Mouse (Mus musculus): ENCODE results near the gene Atg7. TPM values are rescaled to one million over a fixed set of nuclear protein-coding genes. Genes with fewer than 3 reads are reported as not detected.
A peak's percentile ranks its signal among the peaks of the same experiment; 100 is the strongest.

Atg7 gene
- total RNA-seq, 2 experiments from 2014 or later: 7.9 to 9.0 TPM

- DNase-seq (ENCODE audit: low spot score): peak; percentile 47
Measured at GRCm38 (mm10) chr6:114814199-114814881, 171.4 kb downstream of the Atg7 start.

DNA sequence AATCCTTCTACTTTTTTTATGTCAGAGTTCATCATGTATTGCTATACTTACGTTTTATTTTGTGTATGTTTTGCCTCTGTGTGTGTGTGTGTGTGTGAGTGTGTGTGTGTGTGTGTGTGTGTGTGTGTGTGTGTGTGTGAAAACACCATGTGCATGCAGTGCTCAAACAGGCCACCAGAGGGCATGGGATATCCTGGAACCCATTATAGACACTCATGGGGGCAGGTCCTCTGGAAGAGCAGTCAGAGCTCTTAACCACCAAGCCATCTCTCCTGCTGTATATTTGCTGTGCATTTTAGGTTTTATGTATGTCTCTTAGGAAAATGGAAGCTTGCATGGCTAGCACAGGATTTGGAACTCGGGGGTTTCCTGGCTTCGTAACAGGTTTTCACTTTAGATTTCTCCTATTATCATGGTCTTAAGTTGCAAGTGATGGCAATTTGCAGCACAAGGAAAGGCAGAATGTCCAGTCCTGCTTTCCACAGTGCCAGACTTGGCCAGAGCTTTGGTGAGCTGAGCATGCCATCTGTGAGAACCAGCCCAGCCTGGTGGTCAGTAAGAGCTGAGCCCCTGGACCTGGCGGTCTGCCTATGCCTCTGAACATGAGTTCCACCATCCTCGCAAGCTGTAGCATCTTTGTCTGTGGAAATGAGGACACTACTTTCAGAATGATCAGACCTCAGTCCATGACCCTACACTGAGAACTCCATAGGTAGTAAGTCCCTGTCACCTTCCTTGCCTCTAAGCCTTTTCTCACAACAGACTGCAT, 172.2 kb downstream of the Atg7 start:
- no peak for DNase-seq (ENCODE audit: low spot score)

GRCm38 (mm10) chr6:114817948-114818347, 175.1 kb downstream of the Atg7 start:
- DNase-seq (ENCODE audit: low spot score): no peak

GRCm38 (mm10) chr6:114818471-114818870, 175.6 kb downstream of the Atg7 start:
- no peak for DNase-seq (ENCODE audit: low spot score)

DNA sequence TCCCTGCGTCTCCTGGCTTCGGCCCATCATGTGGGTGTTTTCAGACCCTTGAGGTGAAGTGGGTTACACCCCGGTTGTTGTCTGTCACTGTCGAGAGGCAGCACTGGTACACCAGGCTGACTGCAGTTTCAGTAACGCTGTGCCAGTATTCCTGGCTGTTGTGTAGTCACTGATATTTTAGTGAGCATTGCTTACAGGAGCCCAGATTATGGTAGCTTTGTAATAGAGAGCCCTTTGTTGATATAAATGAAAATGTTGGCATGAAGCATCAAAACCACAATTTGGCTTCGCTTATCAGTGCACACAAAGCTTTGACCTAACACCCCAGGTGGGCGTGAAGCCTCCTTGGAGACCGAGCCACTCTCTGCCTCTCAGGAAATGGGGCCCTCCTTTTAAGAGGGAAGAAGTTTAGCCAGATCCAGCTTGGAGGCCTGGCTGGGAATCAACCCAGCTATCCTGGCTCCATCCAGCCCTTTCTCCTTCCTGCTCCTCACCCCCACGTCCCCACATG, 177.1 kb downstream of the Atg7 start:
- no peak for DNase-seq (ENCODE audit: low spot score)

DNA sequence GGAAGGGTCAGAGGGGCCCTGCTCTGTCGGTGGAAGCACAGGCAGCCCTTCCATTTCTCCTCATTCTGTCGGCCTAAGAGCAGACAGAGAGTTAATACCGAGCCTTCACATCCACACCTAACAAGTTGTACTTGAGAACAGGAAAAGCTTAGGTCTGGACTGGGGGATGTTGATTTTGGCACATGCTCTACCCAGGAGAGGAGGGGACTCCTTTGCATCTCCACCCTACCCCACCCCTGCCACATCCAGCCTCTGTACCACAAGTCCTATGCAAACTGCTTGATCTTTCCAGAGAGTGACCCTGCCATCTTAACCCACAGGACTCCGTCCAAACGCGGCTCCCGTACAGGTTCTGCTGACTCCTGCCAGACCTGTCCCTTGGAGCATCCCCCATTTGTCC, 178.7 kb downstream of the Atg7 start:
- DNase-seq (ENCODE audit: low spot score): no peak

GRCm38 (mm10) chr6:114826889-114827288, 184.0 kb downstream of the Atg7 start:
- DNase-seq (ENCODE audit: low spot score): no peak

- DNase-seq (ENCODE audit: low spot score): no peak
Measured at GRCm38 (mm10) chr6:114829660-114830438, 187.0 kb downstream of the Atg7 start.

- DNase-seq (ENCODE audit: low spot score): no peak
Measured at GRCm38 (mm10) chr6:114831807-114832206, 188.9 kb downstream of the Atg7 start.

DNA sequence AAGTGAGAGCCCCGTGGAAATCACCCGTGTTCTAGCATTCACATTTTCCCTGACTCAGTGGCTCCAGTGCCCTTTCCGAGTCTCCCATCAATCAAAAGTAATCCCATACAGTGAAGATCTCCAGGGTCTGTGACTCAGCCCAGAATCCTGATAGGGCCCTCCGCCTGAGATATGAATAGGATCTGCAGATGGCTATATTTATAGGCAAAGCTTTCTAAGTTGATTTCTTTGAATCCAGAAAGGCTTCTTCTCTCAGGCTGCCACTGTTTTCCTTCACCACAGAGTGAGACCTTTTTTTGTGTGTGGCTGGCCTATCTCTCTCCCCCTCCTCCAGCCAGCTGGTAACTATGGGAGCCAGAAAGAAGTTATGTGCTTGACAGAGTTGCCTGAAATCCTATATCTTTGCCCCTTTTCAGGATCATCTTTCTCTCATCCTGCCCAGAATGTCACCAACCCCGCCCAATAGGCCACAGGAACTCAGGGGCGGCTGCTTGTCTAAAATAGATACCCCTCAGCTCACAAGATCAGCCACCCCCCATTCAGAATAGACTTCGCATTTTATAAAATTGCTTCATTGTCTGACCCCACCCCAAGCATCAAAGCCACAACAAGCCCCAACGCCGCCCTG, 190.3 kb downstream of the Atg7 start:
- DNase-seq (ENCODE audit: low spot score): peak; percentile 49

- no peak for DNase-seq (ENCODE audit: low spot score)
Measured at GRCm38 (mm10) chr6:114833791-114834346, 191.0 kb downstream of the Atg7 start.

- no peak for DNase-seq (ENCODE audit: low spot score)
Measured at GRCm38 (mm10) chr6:114835344-114835743, 192.4 kb downstream of the Atg7 start.

- DNase-seq (ENCODE audit: low spot score): no peak
Measured at GRCm38 (mm10) chr6:114835752-114836151, 192.9 kb downstream of the Atg7 start.

GRCm38 (mm10) chr6:114836433-114836832, 193.5 kb downstream of the Atg7 start:
- DNase-seq (ENCODE audit: low spot score): no peak

DNA sequence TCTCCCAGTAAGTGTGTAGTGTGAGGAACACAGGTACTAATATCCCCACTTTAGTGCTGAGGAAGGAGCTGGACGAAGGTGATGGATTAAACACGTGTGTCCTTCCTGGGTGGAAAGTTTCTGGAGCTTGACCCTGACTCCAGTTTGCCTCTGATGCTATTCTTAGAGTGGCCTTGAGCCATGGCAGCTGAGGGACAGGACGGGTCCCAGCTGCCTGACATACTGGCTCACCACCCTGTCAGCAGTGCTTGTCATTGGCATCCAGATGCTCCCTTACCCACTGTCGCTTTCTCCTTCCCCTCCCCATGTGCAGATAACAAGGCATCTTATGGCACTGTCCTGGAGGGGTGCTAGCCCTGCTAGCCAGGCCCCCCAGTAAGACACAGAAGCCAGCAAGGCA, 196.0 kb downstream of the Atg7 start:
- peak; percentile 61 for DNase-seq (ENCODE audit: low spot score)

DNA sequence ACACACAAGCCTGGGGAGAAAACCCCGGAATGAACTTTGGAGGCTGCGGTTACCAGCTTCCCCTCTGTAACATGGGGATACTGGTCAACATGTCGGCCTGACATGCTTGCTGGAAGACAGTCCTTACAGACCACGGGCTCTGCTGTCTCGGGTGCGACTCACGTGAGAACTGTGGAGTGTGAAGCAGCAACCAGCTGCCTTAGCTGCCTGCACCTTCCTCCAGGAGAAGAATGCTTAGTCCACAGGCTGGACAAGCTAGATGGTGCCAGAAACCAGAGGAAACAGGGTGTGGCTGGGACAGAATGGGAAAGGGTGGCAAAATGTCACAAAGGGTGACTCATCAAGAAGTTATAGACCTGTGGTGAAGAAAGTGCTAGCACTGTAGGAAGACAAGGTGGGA, 197.1 kb downstream of the Atg7 start:
- DNase-seq (ENCODE audit: low spot score): peak; percentile 49

DNA sequence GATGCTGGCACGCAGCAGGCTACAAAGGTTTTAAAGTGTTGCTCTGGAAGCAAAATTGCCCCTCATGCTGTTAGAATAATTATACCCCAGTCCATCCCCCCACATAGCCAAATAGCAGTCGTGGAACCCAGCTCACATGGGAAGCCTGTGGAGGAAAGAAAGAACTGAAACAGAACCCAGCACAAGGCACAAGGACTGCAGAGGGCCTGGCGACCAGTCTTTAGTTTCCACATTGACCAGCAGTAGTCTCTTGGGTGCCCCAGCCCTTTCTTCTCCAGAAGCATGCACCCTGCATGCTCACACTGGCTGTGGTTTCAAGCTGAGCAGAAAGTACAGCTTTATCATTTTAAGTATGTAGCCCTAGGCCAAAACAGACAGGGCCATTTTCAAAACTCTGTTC, 199.2 kb downstream of the Atg7 start:
- no peak for DNase-seq (ENCODE audit: low spot score)

GRCm38 (mm10) chr6:114842863-114843262, 200.0 kb downstream of the Atg7 start:
- DNase-seq (ENCODE audit: low spot score): no peak

DNA sequence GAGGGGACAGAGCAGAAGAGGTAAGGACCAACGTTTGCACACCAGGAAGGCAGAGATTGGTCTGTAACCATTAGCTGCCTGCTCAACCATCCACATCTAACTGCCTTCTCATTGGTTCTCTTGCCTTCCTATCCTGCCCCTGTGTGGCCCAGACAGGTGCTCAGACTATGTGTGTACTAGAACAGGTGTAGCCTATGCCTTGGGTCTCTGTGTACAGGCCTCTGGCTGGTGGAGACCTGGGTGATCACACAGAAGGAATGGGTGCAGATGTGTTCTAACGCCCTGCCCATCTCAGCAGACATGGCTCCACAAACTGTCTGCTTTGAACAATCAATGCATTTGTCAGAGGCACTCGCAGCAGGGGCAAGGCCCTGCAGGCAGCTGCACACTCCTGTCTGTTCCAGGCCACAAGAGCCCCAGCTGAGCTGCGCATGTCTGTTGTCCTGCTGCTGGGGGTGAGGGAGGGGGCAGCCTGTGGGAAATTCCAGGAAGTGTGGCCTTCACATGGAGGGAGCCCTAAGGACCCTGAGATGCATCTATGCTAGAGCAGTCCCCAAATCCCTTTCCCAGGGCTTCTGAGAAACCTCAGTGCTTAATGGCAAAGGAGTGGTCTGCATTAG, 203.4 kb downstream of the Atg7 start:
- DNase-seq (ENCODE audit: low spot score): no peak

- no peak for DNase-seq (ENCODE audit: low spot score)
Measured at GRCm38 (mm10) chr6:114847582-114848174, 204.8 kb downstream of the Atg7 start.

All from gastrocnemius, adult 18-20 months (tissue).